Mouse (Mus musculus) stomach, embryonic 16.5 days (tissue): ENCODE measurements at regions not wholly inside any gene's neighbourhood (a gene's known extent, or its start where the extent isn't known, plus 50 kb on each side); places are given as distances from the start of the nearest gene placed in this dataset.

Source experiments
- ATAC-seq: fragments of 200-750 bp; cut with Nextera tagmentation; 2 replicates; pipeline ENCODE4 v1.8.0; 2017; ENCODE audit warnings: moderate number of reproducible peaks, moderate TSS enrichment; ENCODE audit not compliant: insufficient read depth, low FRiP score
- H3K27ac ChIP-seq: fragments of 300-500 bp; sonication (generic); 2 replicates; pipeline ENCODE4 v1.5.1; 2014; ENCODE audit warnings: low read length
- H3K27me3 ChIP-seq: fragments of 300-500 bp; sonication (generic); 2 replicates; pipeline ENCODE4 v1.6.1; 2014; ENCODE audit warnings: low read length, control low read depth, mixed read lengths; ENCODE audit not compliant: control insufficient read depth, insufficient read depth
- H3K36me3 ChIP-seq: fragments of 300-500 bp; sonication (generic); 2 replicates; pipeline ENCODE4 v1.6.1; 2014; ENCODE audit warnings: low read length; ENCODE audit not compliant: control insufficient read depth, insufficient read depth
- H3K4me1 ChIP-seq: fragments of 300-500 bp; sonication (generic); 2 replicates; pipeline ENCODE4 v1.6.1; 2014; ENCODE audit warnings: low read length, control low read depth, mixed read lengths; ENCODE audit not compliant: control insufficient read depth, insufficient read depth
- H3K4me2 ChIP-seq: fragments of 300-500 bp; sonication (generic); 2 replicates; pipeline ENCODE4 v1.6.1; 2014; ENCODE audit warnings: low read depth, low read length, mixed read lengths
- H3K4me3 ChIP-seq: fragments of 300-500 bp; sonication (generic); replicated peaks from 2 replicates; pipeline ENCODE4 v1.5.1; 2014; ENCODE audit warnings: mild to moderate bottlenecking, low read length
- H3K9ac ChIP-seq: fragments of 300-500 bp; sonication (generic); 2 replicates; pipeline ENCODE4 v1.6.1; 2014; ENCODE audit warnings: low read length
- H3K9me3 ChIP-seq: fragments of 300-500 bp; sonication (generic); replicated peaks from 2 replicates; pipeline ENCODE4 v1.6.1; 2016; ENCODE audit warnings: low read length, control low read depth; ENCODE audit not compliant: control insufficient read depth
- WGBS: fragments of 180-500 bp; shearing (Covaris S2); extraction: QIAGEN DNeasy Blood & Tissue Kit; methylation state at CpG from one replicate; pipeline ENCODE4 v1.1.7; 2014; 5-methylcytosine and 5-hydroxymethylcytosine counted together

DNA sequence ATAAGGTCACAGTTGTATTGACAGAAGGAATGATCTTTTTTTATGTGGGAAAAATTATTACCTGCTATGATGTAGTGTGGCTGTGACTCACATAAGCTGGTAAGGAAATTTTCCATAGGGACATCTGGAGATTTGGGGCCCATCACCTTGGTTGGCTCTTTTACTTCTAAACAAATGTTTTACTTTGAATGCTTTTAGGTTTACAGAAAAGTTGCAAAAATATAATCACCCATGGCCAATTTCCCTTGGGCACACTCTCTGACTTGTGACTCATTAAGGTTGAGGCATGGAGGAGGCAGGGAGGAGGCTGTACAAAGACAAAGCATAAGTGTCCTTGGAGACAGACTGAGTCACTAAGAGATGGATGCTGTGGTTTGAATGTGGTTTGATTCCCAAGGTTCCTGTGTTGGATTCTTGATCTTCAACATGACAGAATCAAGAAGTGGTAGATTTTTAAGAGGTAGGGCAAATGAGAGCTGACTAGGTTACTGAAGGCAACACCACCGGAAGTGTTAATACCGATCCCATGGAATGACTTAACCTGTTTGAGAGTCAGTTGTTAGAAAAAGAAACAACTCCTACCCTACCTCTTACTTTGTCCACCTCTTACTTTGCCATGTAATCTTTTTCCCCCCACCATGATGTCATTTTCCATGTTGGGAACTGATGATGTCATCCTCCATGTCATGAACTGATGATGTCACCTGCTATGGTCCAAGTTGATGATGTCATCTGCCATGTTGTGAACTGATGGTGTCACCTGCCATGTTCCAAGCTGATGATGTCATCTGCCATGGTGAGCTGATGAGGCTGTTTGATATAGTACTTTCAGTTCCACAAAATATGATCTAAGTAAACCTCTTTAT, 171.1 kb upstream of the Nlrp1b start:
- H3K9me3 ChIP-seq = no peaks in the 10 kb centered on the region

DNA sequence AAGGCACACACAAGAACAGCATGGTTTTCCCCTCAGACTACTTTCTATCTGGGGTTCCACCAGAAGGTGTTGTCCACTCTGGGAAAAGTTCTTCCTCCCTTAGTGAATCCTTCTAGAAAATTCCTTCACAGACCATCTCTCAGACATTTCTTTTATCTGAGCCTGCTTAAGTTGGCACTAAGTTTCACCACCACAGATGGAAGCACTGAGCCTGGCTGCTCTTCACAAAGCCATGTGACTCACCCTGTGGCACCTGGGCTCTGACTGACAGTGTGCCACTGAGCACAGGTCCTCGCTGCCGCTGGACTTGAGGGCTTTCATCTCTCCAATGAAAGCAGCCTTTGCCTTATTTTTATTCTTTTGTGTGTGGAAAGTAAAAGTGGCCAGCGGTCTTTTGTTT, 173.8 kb upstream of the Nlrp1b start:
- no peaks in the 10 kb centered on the region for H3K9me3 ChIP-seq
- ATAC-seq = no peak
- no peak overlapping the region for H3K4me2 ChIP-seq
- H3K9ac ChIP-seq = no peak overlapping the region
- WGBS = 87% methylated on average over 3 of the region's 3 CpGs
- H3K36me3 ChIP-seq = no peaks in the 10 kb centered on the region
- no peaks in the 10 kb centered on the region for H3K27me3 ChIP-seq
- no peak overlapping the region for H3K27ac ChIP-seq
- no peak overlapping the region for H3K4me3 ChIP-seq
- H3K4me1 ChIP-seq = no peaks in the 10 kb centered on the region

More for the DNA sequence above, 171.1 kb upstream of the Nlrp1b start:
- Histone ChIP-seq H3K9ac (no peak overlapping the region), H3K4me2 (no peak overlapping the region), H3K4me3 (no peak overlapping the region), H3K27ac (no peak overlapping the region), H3K27me3 (no peaks in the 10 kb centered on the region), H3K4me1 (no peaks in the 10 kb centered on the region), H3K36me3 (no peaks in the 10 kb centered on the region)
- no peak for ATAC-seq
- WGBS = 86% methylated on average over 2 of the region's 2 CpGs

GRCm38 (mm10) chr11:71407043-71407442, 176.5 kb upstream of the Nlrp1b start:
- no peak for ATAC-seq
- H3K27ac ChIP-seq = no peak overlapping the region
- 81% methylated on average over 6 of the region's 6 CpGs for WGBS

GRCm38 (mm10) chr11:71409211-71409765, 178.8 kb upstream of the Nlrp1b start:
- ATAC-seq = no peak
- H3K9ac ChIP-seq = no peak overlapping the region
- H3K27ac ChIP-seq = no peak overlapping the region
- no peaks in the 10 kb centered on the region for H3K9me3 ChIP-seq
- no peaks in the 10 kb centered on the region for H3K4me1 ChIP-seq
- no peaks in the 10 kb centered on the region for H3K27me3 ChIP-seq
- H3K4me3 ChIP-seq = no peak overlapping the region
- 76% methylated on average over 6 of the region's 6 CpGs for WGBS
- no peaks in the 10 kb centered on the region for H3K36me3 ChIP-seq
- no peak overlapping the region for H3K4me2 ChIP-seq

More at GRCm38 (mm10) chr11:71407043-71407442, 176.5 kb upstream of the Nlrp1b start:
- Histone ChIP-seq H3K4me2 (no peak overlapping the region), H3K4me3 (no peak overlapping the region), H3K27me3 (no peaks in the 10 kb centered on the region), H3K36me3 (no peaks in the 10 kb centered on the region), H3K9ac (no peak overlapping the region), H3K9me3 (no peaks in the 10 kb centered on the region), H3K4me1 (no peaks in the 10 kb centered on the region)

DNA sequence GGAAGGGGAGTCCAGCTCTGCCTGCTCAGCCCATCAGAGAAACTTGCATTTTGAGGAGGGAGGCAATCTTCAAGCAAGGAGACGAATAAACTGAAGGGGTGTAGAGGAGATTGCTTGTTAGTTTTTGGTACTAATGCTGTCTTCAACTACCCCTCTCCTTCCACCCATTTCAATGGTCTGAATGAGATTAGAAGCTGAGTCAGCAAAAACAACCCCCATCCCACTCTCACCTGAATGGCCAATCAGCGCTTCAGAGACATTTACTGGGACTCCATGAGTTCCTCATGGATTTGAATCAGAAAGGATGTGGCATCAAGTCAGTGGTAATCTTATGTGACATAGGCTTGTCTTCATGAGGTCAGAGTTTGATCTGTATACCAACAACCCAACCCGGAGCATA, 180.0 kb upstream of the Nlrp1b start:
- no peaks in the 10 kb centered on the region for H3K4me1 ChIP-seq
- no peak for ATAC-seq
- no peaks in the 10 kb centered on the region for H3K9me3 ChIP-seq
- no peak overlapping the region for H3K9ac ChIP-seq
- no peak overlapping the region for H3K4me3 ChIP-seq
- WGBS = 90% methylated on average over 3 of the region's 3 CpGs
- H3K27ac ChIP-seq = no peak overlapping the region
- H3K4me2 ChIP-seq = no peak overlapping the region
- H3K27me3 ChIP-seq = no peaks in the 10 kb centered on the region
- H3K36me3 ChIP-seq = no peaks in the 10 kb centered on the region

DNA sequence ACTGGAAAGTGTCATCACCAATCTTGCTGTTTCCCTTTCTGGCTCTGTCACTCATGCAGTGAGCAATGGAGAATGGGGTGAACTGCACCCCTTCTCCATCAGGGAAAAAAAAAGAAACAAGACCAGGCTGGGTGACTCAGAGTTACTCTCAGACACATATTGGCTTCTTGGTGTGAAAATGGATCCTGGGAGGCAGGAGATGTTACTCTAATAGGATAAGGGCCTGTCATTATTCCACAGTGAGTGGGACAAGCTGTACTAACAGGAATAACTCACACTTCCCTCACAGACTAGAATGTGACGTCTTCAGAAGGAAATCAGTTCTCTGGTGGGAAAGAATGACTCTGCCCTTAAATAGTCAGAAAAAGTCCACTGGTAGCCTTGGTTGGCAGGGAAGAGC, 181.4 kb upstream of the Nlrp1b start:
- Histone ChIP-seq H3K4me3 (no peak overlapping the region), H3K9ac (no peak overlapping the region), H3K4me1 (no peaks in the 10 kb centered on the region), H3K4me2 (no peak overlapping the region), H3K36me3 (no peaks in the 10 kb centered on the region), H3K9me3 (no peaks in the 10 kb centered on the region), H3K27ac (no peak overlapping the region), H3K27me3 (no peaks in the 10 kb centered on the region)
- 62% methylated on average over 1 of the region's 1 CpGs for WGBS
- ATAC-seq = no peak

GRCm38 (mm10) chr11:71414403-71415140, 184.0 kb upstream of the Nlrp1b start:
- Histone ChIP-seq H3K27ac (no peak overlapping the region), H3K4me1 (no peaks in the 10 kb centered on the region), H3K9me3 (no peaks in the 10 kb centered on the region), H3K4me2 (no peak overlapping the region), H3K9ac (no peak overlapping the region), H3K27me3 (no peaks in the 10 kb centered on the region), H3K36me3 (no peaks in the 10 kb centered on the region), H3K4me3 (no peak overlapping the region)
- ATAC-seq = no peak
- 62% methylated on average over 9 of the region's 9 CpGs for WGBS

- no peaks in the 10 kb centered on the region for H3K4me1 ChIP-seq
- H3K4me2 ChIP-seq = no peak overlapping the region
- H3K36me3 ChIP-seq = no peaks in the 10 kb centered on the region
- ATAC-seq = no peak
- H3K4me3 ChIP-seq = no peak overlapping the region
- no peak overlapping the region for H3K27ac ChIP-seq
- no peaks in the 10 kb centered on the region for H3K27me3 ChIP-seq
- no peaks in the 10 kb centered on the region for H3K9me3 ChIP-seq
- 58% methylated on average over 3 of the region's 3 CpGs for WGBS
- H3K9ac ChIP-seq = no peak overlapping the region
Measured at GRCm38 (mm10) chr11:71415451-71415850, 184.9 kb upstream of the Nlrp1b start.

DNA sequence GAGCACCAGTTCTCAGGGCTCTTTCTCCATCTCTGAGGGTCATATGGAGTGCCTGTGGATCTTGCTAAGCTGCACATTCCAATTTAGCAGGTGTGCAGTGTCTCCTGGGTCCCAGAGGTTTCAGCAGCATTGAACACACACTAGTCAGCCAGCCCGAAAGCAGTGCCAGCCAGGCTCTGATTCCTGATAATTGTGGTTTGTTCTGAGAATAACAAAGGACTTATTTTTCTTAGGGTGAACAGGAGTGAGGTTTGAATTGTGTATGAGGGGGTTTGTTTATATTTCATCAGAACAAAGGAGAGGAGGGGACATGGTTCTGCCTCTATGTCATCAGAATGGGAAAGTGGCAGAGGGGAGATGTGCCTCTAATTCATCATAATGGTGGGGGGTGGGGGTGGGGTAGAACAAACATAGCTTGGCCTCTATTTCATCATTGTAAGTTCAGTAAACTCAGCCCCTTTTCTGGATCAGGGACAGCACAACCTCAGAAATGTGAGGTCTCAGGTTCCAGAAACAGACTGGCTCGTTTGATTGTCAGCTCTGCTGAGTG, 191.8 kb upstream of the Nlrp1b start:
- Histone ChIP-seq H3K4me3 (no peak overlapping the region), H3K9ac (no peak overlapping the region), H3K36me3 (no peaks in the 10 kb centered on the region), H3K27me3 (no peaks in the 10 kb centered on the region), H3K9me3 (no peaks in the 10 kb centered on the region), H3K4me1 (no peaks in the 10 kb centered on the region), H3K27ac (no peak overlapping the region), H3K4me2 (no peak overlapping the region)
- no peak for ATAC-seq
- WGBS = 33% methylated on average over 2 of the region's 2 CpGs
